Mouse (Mus musculus) thymus, adult 2 months (tissue): ENCODE measurements around the gene Nudt22.

Experiments used
- CTCF ChIP-seq: fragments of 200-500 bp; IDR thresholded peaks from 2 replicates; pipeline ENCODE4 v1.5.1; 2012; ENCODE audit warnings: mild to moderate bottlenecking, control low read depth, low read length, moderate library complexity, borderline replicate concordance; ENCODE audit not compliant: control insufficient read depth, poor library complexity, insufficient read depth; ENCODE audit errors: extremely low read depth
- POLR2A ChIP-seq: fragments of 200-500 bp; IDR thresholded peaks from 2 replicates; pipeline ENCODE4 v1.6.1; 2012; ENCODE audit warnings: mild to moderate bottlenecking, low read length, control low read depth, moderate library complexity; ENCODE audit not compliant: control insufficient read depth, poor library complexity, insufficient read depth; ENCODE audit errors: extremely low read depth

DNA sequence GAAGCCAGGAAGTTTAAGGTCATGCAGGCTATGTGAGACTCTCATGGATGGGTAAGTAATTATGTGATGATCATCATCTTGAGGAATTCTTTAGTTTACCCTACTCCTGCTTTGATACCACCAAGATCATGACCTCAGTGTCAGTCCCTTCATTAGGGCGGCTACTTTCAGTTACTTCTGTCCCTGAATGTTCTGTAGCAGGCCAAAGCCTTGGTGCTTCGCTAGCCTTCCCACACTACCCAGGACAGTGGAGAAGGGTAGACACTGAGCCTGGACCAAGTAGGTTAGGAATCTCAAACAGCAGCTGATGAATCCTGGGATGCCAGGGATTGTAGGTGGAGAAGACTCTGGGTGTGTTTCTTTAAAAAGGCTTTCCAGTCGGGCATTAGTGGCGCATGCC is 14.5 kb downstream of the Nudt22 start:
- TF ChIP-seq CTCF = no peak
- no peak for TF ChIP-seq POLR2A
